Mouse (Mus musculus): Measurements from ENCODE around the gene D930048N14Rik.
"Not testable (repeated sequence)": the region's sequence is repeated elsewhere in the genome, so short reads cannot be mapped to it uniquely, and the experiment has no call there.

The D930048N14Rik gene

DNA sequence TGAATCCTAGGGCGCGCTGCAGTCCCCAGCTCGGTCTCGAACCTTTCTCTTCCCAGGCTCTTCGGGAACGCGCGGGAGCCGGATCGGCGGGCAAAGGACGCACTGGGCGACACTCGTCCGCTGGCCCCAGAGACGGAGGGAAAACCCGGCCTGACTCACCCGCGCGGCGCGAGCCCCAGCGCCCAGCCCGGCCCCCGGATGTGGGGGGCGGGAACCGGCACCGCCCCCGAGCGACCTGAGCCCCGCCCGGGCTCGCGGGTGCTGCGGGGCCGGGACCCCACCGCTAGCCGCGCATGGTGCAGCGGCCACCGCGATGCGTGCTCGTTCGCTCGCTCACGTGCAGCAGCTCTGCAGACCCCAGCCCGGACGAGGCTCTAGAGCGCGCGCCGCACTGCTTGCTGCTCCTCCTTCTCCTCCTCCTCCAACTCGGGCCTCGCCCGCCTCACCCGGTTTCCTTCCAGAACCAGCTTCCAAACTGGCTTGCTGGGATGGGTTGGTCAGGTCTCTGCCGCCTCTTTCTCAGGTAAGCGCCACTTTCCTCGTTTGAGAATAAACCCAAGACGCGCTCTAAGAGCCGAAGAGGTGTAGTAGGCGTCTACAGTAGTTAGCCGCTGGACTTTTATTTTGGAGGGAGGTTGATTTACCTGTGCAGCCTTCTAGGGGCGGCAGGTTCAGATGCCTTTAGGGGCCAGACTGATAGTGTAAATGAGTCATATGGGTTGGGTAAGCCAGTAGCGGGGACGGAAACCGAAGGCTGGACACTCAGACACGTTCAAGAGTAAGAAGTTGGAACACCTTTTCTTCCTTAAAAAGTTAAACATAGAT is at the start of gene D930048N14Rik, which contains the start of gene N4bp3:
TSS of gene D930048N14Rik (plus strand) at position 264 of the 825 bp plus-strand sequence.
TSS of gene N4bp3 (minus strand) at position 152 of the 825 bp plus-strand sequence.
- DNase-seq (ENCODE audit: low spot score) = peak; percentile 83

DNA sequence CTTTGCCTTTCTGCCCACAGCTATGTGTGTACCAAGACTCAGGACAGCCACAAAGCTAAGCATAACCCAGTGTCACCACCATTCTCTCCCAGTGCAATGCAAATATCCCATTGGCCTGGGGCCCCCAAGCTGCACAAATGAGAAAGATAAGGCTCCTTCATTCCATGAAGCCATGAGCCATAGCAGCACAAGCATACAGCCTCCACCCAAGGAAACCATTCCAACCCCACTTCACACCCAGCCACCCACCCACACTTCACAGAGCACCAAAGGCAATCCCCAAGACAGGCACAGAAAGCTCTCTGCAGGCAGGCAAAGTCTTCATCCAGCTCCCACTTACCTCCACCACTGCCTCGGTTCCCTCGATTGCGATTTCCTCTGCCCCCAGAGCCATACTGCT is 48.5 kb upstream of the D930048N14Rik start:
- no peak for DNase-seq (ENCODE audit: low spot score)

DNA sequence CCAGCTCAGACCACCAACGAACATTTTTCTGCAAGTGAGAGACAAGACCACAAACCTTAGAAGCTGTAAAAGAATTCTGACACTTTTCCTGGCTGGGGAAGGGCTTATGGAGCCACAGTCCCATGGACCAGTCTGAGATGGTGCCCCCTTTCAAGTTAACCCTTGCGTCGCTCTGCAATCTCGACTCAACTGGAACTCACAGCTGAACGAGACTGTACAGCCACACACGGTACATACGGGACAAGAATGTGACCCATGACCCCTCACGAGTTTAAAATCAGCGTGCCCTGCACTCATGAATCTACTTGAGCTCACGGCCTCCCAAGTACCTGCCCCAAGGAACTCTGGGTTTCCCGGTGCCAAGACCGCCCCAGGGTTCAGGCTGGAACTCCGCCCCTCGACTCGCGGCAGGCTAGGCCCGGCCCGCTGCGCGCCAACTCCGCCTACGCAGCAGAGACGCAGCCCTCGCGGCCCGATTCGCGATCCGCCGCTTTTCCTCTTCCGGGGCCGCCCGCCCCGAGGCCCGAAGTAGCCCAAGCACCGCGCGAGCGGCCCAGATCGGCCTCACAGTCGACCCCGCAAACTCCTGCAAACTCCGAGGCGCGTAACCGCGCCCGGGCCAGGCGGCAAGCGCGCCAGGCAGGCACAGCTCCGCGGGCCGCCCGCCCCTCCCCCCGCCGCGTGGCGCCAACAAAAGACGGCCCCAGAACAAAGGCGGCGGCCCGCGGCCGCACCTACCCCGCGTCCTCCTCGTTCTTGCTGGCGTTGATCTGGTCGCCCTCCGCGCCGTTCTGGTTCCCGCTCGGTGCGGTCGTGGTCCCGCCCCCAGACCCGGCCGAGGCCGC is 44.9 kb upstream of the D930048N14Rik start:
- DNase-seq (ENCODE audit: low spot score) = peak; percentile 93

DNA sequence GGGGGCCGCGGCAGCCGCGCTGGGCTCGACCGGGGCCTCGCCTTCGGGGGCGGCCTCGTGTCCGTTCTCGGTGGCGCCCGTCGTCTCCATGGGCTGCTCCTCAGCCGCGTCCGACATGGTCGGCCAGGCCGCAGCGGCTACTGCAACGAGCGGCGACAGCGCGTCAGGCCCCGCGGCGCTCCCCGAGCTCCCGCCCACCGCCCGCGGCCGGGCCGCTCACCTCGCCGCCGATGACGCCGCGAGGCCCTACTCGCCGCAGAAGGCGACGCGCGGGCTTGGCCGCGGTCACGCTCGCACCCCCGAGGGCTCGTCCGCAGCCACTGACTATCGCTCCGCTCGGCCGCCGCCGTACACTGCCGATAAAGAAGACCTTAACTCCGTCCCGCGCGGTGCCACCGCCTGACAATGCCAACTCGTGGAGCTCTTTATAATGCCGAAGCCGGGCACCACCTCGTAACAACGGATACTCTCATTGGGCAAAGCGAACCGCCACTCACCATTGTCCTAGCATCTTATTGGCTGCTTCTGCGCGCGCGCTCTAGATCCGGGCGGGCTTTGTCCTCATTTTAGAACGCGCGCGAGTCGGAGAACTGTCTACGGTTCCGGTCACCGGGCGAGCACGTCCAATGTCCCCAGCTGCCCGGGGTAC is 44.2 kb upstream of the D930048N14Rik start, which contains the start of gene Hnrnpab:
TSS of gene Hnrnpab (minus strand) at position 401 of the 649 bp plus-strand sequence.
- DNase-seq (ENCODE audit: low spot score) = peak; percentile 97

DNA sequence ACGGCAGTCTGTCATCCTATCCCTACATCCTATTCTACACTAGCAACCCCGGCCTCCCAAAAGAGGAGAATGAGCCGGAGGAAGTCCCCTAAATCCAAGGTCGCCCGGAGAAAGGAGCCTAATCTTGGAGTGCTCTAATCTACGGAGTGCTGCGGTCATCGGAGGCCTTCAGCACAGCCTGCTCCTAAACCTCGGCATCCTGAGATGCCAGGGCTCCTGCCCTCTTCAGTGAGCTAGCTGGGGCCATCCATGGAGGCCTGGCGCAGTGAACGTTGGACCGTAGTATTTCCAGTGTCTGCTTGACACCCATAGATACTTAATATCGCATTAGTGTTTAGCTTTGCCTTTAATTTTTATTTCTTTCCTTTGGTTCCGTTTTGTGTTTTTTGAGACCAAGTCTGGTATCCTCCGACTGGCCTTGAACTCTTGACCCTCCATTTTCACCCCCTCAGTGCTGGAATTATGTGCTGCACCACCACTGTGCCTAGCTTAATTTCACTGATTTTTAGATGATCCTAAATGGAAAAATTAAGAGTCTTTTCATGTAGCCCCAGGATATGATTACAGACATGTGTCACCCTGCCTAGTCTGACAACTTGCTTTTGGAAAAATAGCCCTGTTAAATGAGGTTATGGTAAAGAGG is 43.5 kb upstream of the D930048N14Rik start:
- no peak for DNase-seq (ENCODE audit: low spot score)

DNA sequence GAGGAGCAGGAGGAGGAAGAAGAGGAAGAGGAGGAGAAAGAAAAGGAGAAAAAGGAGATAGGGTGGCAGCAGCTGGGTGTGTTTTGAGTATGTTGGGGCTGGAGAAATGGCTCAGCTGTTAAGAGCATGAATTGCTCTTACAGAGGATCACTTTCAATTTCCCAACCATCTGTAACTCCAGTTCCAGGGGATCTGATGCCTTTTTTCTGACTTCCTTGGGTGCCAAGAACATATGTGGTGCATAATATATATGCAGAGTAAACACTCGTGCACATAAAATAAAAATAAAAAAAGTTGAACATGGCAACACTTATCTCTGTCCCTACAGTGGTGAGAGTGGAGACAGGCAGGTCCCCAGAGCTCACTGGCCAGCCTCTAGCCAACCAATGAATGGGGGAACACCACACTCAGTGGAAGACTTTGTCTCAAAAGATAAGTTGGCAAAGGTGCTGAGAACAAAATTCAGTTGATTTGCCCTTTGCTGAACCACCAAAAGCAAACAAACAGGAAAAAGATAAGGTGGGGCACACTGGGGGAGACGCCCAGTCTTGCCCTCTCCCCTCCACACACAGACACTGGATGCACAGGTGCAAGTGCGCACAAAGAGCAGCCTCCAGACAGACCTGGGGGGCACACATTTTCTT is 41.4 kb upstream of the D930048N14Rik start:
- no peak for DNase-seq (ENCODE audit: low spot score)

DNA sequence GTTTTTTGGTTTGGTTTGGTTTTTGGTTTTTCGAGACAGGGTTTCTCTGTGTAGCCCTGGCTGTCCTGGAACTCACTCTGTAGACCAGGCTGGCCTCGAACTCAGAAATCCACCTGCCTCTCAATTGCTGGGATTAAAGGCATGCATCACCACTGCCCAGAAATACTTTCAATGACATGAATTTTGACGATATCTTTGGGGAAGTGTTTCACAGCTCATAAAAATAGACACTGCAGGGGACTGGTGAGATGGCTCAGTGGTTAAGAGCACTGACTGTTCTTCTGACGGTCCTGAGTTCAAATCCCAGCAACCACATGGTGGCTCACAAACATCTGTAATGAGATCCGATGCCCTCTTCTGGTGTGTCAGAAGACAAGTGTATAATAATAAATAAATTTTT is 40.8 kb upstream of the D930048N14Rik start:
- DNase-seq (ENCODE audit: low spot score) = not testable (repeated sequence)

DNA sequence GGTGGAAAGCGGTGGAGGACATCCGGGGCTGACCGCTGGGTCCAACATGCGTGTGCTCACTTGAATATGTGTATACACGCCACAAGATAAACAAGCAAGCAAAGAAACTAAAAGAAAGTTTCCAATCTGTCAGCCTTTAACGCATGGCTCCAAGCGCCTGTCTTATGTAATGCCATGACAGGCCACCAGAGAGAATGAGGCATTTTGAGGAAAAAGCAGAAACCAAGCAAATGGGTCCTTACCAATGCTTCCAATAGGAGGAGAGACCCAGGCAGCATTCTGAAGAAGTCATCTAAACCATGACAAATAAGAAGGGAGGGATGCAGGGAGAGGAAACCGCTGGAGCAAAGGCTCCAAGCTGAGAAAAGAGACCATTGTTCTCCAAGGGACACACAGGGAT is 36.5 kb upstream of the D930048N14Rik start:
- DNase-seq (ENCODE audit: low spot score) = no peak

DNA sequence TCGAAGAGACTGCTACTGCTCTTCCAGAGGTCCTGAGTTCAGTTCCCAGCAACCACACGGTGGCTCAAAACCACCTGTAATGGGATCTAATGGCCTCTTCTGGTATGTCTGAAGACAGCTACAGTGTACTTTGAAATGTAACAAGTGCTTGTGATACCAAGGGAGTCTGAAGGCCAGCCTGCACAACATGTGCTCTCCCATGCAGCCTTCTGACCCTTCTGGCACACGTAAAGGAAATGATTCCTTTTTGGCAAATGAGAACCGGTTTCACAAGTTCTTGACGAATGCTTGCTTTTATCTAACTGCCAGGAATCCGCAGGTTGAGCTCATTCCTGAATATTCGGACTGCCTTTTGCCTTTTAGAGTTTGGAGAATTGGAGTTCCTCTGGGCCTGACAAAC is 35.6 kb upstream of the D930048N14Rik start:
- DNase-seq (ENCODE audit: low spot score) = peak; percentile 34

DNA sequence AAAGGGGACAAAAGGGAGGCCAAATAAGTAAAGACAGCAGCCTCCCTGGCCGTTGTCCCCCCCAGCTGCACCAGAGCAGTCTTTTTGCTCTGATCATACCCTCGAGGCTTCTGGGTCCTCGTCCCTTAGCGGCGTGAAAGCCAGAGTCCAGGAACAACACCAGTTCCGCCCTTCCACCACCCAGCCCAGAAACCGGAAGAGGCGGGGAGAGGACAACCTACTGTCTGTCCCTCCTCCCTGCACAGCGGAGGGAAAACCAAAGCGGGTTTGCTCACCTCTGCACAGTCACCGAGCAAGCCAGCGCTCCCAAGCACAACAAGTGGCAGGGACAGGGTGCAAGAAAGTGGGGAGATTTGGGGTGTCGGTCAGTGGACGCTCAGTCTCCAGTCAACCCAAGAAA is 35.2 kb upstream of the D930048N14Rik start:
- DNase-seq (ENCODE audit: low spot score) = peak; percentile 83

DNA sequence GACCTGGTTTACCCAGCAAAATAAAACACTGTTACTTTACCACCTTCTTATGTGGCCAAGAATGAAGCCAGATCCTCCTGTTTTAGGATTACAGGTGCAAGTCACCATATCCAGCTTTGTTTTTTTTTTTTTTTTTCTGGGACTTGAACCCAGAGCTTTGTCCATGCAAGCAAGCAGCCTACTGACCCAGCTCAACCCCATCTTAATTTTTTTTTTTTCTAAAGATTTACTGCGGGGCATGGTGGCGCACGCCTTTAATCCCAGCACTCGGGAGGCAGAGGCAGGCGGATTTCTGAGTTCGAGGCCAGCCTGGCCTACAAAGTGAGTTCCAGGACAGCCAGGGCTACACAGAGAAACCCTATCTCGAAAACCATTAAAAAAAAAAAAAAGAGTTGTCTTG is 34.6 kb upstream of the D930048N14Rik start:
- DNase-seq (ENCODE audit: low spot score) = not testable (repeated sequence)

DNA sequence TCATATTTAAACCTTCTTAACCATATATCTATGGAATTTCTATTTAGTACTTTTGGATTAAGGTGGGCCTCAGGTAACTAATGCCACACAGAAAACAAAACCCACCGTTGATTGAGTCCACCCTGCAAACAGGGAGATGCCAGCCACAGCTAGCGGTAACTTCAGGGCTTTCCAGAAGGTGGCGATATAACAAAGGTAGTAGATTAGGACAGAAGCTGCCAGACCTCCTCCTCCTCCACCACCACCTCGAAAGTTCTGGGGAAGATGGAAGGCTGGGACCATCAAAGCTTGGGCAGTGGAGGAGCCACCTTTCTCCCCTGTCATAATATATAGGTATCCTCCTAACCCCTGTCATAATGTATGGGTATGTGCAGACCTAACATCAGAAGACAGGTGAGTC is 33.1 kb upstream of the D930048N14Rik start:
- DNase-seq (ENCODE audit: low spot score) = peak; percentile 78

DNA sequence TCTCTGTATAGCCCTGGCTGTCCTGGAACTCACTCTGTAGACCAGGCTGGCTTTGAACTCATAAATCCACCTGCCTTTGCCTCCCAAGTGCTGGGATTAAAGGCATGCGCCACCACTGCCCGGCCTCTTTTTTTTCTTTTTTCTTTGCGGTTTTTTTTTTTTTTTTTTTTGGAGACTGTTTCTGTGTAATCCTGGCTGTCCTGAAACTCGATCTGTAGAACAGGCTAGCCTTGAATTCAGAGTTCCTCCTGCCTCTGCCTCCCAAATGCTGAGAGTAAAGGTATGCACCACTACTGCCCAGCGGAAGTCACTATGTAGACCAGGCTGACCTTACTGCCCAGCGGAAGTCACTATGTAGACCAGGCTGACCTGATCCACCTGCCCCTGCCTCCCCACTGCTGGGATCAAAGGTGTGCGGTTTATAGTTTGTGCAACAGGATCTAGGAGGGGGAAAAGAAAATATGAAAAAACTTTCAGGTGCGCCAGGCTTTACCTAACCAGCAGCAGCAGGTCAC is 31.8 kb upstream of the D930048N14Rik start:
- no peak for DNase-seq (ENCODE audit: low spot score)

DNA sequence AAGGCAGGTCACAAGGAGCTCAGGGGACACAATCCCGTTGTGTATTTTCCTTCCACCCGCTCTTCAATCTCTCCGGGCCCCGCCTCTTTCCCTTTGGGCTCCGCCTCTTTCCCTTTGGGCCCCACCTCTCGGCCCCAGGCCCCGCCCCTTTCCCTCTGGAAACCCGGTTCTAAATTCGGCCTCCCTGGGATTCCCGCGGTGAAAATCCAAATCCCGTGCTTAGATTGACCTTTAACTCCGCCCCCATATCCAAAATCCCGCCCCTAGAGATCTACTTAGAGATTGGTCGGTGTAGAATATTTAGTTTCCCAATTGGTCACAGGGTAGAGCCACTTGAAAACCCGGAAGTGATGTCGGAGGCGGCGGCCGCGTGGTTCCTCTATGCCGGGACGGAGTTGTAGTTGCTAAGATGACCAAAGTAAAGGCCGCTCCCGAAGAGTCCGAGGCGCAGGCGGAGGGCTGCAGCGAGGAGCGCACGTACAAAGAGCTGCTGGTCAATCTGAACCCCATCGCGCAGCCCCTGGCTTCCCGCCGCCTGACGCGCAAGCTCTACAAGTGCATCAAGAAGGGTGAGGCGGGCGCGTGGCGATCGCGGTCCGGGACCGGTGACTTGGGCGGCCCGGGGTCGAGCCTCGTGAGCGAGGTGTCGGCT is 31.2 kb upstream of the D930048N14Rik start, which contains the start of gene Nhp2:
TSS of gene Nhp2 (plus strand) at position 327 of the 652 bp plus-strand sequence.
- DNase-seq (ENCODE audit: low spot score) = peak; percentile 96

DNA sequence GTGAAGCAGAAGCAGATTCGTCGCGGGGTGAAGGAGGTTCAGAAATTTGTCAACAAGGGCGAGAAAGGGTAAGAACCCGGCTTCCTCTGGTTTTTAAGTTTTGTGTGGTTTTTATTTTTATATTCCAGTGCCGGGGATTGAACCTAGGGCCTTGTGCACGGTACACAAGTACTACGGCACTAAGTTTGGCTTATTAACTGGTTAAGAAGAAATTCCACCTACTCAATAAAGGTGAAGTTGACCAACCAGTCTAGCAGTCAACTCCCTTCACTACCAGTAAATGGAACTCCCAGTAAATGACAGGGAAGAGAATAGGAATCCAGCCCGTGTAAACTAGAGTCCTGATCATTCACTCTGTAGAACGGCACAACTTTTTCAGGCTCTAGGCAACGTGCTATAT is 30.7 kb upstream of the D930048N14Rik start:
- no peak for DNase-seq (ENCODE audit: low spot score)

DNA sequence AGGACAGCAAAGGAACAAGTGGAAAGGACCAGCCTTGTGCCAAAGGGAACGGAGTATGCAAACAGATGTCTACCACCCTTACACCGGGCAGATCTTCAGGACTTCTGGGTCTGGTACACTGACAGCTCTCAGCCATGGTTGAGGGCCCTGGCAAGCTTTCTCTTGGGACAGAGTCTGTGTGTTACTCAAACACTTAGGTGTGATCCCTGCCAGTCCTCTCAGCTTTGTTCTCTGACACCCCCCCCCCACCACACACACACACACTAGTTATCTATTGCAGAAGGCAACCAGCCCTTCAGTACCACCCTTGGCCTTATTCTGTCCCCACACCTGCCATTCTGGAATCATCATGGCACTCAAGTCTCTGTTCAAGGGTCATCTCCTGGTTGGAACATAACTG is 29.0 kb upstream of the D930048N14Rik start:
- no peak for DNase-seq (ENCODE audit: low spot score)

DNA sequence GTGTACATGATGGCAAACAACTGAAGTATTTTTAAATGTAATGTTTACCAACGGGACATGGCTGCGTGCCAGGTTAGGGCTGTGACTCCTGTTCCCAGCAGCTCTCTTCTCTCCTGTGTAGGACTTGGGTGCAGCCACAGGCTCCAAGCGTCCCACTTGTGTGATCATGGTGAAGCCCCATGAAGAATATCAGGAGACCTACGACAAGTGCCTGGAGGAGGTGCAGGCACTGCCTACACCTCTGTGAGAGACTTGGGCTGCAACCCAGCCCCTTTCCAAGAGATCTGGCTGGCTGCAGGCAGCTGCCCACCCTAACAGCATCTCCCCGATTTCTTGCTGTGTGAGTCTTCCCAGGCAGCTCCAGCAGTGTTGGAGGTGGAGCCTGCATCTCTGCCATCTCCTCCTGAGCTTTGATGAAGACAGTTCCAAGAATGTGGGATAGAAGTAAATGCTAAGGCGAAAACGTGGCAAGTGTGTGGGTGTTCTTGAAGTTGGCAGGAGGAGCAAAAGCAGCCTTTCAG is 27.7 kb upstream of the D930048N14Rik start:
- no peak for DNase-seq (ENCODE audit: low spot score)

DNA sequence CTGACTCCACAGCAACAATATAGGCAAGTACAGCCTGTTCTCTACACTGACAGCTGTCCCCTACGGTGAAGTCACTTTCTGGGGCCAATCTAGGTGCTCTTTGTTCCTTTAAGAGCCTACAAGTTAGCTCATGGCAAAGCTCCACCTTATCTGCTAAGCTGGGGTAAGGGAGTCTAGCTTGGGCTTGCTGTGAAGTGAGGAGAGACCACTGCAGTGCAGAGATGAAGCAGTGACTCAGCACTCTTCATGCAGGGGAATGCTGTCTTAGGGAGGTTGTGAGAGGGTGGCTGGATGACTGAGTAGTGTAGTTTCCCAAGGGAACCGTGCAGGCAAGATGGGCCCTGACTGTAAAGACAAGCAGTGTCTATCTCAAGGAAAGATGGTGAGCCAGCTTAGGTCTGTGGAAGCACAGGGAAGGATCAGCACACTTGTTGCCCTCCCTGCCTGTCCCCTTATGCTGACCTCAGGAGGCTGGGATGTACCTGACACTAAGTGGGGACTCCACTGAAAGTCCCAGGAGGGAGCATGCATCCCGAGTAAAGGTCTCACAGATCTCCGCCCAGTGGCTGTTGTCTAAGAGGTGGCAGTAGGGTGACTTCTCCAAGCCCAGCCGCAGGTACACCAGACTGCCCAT is 25.4 kb upstream of the D930048N14Rik start:
- DNase-seq (ENCODE audit: low spot score) = no peak

DNA sequence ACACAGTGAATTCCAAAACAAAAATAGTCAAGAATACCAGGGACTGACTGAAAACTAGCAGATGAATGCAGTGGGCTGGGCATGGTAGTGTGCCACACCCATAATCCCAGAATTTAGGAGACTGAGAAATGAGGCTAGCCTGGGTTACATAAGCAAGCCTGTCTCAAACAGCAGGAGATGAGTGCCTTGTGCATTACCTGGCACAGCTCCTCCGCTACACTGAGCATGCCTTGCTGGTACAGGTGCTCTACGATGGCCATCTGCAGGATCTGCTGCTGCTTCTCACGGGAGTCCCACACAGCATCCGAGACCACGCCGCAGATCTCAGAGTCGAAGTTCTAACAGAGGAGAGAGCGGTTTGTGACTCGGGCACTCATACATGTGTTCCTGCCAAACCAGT is 23.3 kb upstream of the D930048N14Rik start:
- DNase-seq (ENCODE audit: low spot score) = no peak

DNA sequence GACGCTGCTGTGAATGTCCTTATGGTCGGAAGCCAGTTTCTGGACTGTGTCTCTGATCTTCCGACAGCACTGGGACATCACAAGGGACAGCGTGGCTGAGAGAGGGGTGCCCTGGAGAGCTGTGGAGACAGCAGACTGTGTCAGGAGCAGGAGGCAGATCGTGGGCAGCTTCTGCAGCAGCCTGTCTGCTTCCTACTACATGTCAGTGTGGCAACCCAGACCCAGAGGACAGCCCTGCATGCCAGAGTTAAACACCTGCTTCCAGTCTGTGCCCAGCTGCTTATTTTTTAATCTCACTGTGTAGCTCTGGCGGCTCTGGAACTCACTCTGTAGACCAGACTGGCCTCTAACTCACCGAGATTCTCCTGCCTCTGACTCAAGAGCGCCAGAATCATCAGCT is 22.8 kb upstream of the D930048N14Rik start:
- DNase-seq (ENCODE audit: low spot score) = no peak

Data from urinary bladder, postnatal 14 days (tissue).